Mouse (Mus musculus): ENCODE results near the gene Tmem80. TPM values are rescaled to one million over a fixed set of nuclear protein-coding genes. Genes with fewer than 3 reads are reported as not detected.

Tmem80 gene
- total and polyA plus RNA-seq, 3 experiments, result 7.4 to 9.9 (median 8.3) TPM

DNA sequence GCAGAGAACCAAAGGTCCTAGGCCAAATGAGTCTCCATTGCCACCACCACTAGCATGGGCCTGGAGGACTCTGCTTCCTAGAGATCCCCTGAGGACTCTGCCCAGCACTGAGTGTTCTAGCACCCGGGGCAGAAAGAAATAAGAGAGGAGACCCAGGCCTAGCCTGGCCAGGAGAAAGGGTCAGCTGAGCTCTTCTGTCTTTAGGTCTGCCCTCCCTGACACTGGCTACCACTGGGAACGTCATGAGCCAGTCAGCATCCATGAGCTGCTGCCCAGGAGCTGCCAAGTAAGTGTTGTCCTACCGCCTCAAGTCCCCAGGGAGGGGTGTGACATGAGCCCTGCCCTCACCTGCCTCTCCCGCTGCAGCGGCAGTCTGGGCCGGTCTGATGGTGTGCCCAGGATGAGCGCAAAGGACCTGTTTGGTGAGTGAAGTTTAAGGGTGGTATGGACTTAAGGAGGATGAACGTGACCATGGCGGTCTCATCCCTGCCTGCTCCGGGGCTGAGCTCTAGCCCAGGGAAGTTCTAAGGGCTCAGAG is 14.2 kb downstream of the Tmem80 start:
- TF ChIP-seq MYC (IDR thresholded peaks at IDR 0.05; ENCODE audit: low read depth, low read length) (no peak), HCFC1 (IDR thresholded peaks at IDR 0.05; ENCODE audit: low read depth, low read length) (no peak), RAD21 (IDR thresholded peaks at IDR 0.05; ENCODE audit: low read depth, low read length) (no peak), CHD1 (IDR thresholded peaks at IDR 0.05; ENCODE audit: low read depth, low read length) (no peak), TBP (conservative IDR thresholded peaks at IDR 0.05; ENCODE audit: low read depth, low read length) (no peak), ZMIZ1 (IDR thresholded peaks at IDR 0.05; ENCODE audit: low read depth, low read length) (no peak), ZKSCAN1 (IDR thresholded peaks at IDR 0.05; ENCODE audit: borderline replicate concordance, low read depth, low read length) (no peak), ETS1 (conservative IDR thresholded peaks at IDR 0.05; ENCODE audit: low read depth, low read length) (no peak), MAZ (IDR thresholded peaks at IDR 0.05; ENCODE audit: low read depth, low read length) (no peak), ZNF384 (IDR thresholded peaks at IDR 0.05; ENCODE audit: low read depth, low read length) (no peak), MEF2A (IDR thresholded peaks at IDR 0.05; ENCODE audit: borderline replicate concordance, low read depth, low read length) (no peak)
- no peaks in the 10 kb centered on the region for H3K36me3 ChIP-seq (replicated peaks in 1 of 2; ENCODE audit: control insufficient read depth in 1 of 2, insufficient read depth in 1 of 2, low read length in 1 of 2)
- peaks cover 3% of the 10 kb centered on the region for H3K27me3 ChIP-seq (replicated peaks)
- no peak overlapping the region for H3K27ac ChIP-seq (ENCODE audit: insufficient read depth, low read depth)
- no peak for DNase-seq (ENCODE audit: extremely low read depth)
- H3K9ac ChIP-seq (ENCODE audit: insufficient read depth, low read depth), result no peak overlapping the region
- peaks cover 0 to 5% of the 10 kb centered on the region in 2 experiments; a peak in 1 of 4 replicates for H3K4me1 ChIP-seq (ENCODE audit: control insufficient read depth in 1 of 2, insufficient read depth in 2 of 2)
- no peaks in the 10 kb centered on the region for H3K79me2 ChIP-seq (replicated peaks; ENCODE audit: control insufficient read depth, extremely low read depth, insufficient read depth, poor library complexity, severe bottlenecking)
- no peak overlapping the region for H3K4me2 ChIP-seq (ENCODE audit: insufficient read depth, low read depth, poor library complexity, severe bottlenecking)
- H3K9me3 ChIP-seq (replicated peaks; ENCODE audit: low read length), result no peaks in the 10 kb centered on the region
- H3K4me3 ChIP-seq (replicated peaks in 1 of 3; ENCODE audit: low read depth in 2 of 3, low read length in 2 of 3, poor library complexity in 1 of 3), result no peak overlapping the region
- dilution Hi-C loops (cut with MboI; ENCODE audit: extremely low pct_ligation_motif_present, extremely low pct_unique_long_range_greater_than_20kb, low sequenced_read_pairs) (no loop called here), in situ Hi-C loops (cut with MboI; ENCODE audit: low pct_ligation_motif_present, low pct_unique_long_range_greater_than_20kb, low sequenced_read_pairs) (no loop called here)

- no peaks in the 10 kb centered on the region for H3K79me2 ChIP-seq (replicated peaks; ENCODE audit: control insufficient read depth, extremely low read depth, insufficient read depth, poor library complexity, severe bottlenecking)
- H3K4me3 ChIP-seq (replicated peaks in 1 of 3; ENCODE audit: low read depth in 2 of 3, low read length in 2 of 3, poor library complexity in 1 of 3), result no peak overlapping the region
- H3K4me1 ChIP-seq (ENCODE audit: control insufficient read depth in 1 of 2, insufficient read depth in 2 of 2), result peaks cover 0 to 5% of the 10 kb centered on the region in 2 experiments; a peak in 1 of 4 replicates
- dilution Hi-C loops (cut with MboI; ENCODE audit: extremely low pct_ligation_motif_present, extremely low pct_unique_long_range_greater_than_20kb, low sequenced_read_pairs) (no loop called here), in situ Hi-C loops (cut with MboI; ENCODE audit: low pct_ligation_motif_present, low pct_unique_long_range_greater_than_20kb, low sequenced_read_pairs) (no loop called here)
- no peak overlapping the region for H3K27ac ChIP-seq (ENCODE audit: insufficient read depth, low read depth)
- TF ChIP-seq ZNF384 (IDR thresholded peaks at IDR 0.05; ENCODE audit: low read depth, low read length) (no peak), ZKSCAN1 (IDR thresholded peaks at IDR 0.05; ENCODE audit: borderline replicate concordance, low read depth, low read length) (no peak), UBTF (IDR thresholded peaks at IDR 0.05; ENCODE audit: low read depth, low read length) (no peak), MEF2A (IDR thresholded peaks at IDR 0.05; ENCODE audit: borderline replicate concordance, low read depth, low read length) (no peak), USF1 (IDR thresholded peaks at IDR 0.05; ENCODE audit: low read depth, low read length) (no peak), TCF12 (IDR thresholded peaks at IDR 0.05; ENCODE audit: low read depth, low read length) (no peak), IRF4 (IDR thresholded peaks at IDR 0.05; ENCODE audit: low read depth, low read length) (no peak), NRF1 (IDR thresholded peaks at IDR 0.05; ENCODE audit: low read depth, low read length) (no peak), CHD1 (IDR thresholded peaks at IDR 0.05; ENCODE audit: low read depth, low read length) (no peak), JUND (conservative IDR thresholded peaks at IDR 0.05; ENCODE audit: low read depth, low read length) (no peak)
- no peak for DNase-seq (ENCODE audit: extremely low read depth)
- H3K36me3 ChIP-seq (replicated peaks in 1 of 2; ENCODE audit: control insufficient read depth in 1 of 2, insufficient read depth in 1 of 2, low read length in 1 of 2), result no peaks in the 10 kb centered on the region
- H3K9me3 ChIP-seq (replicated peaks; ENCODE audit: low read length), result no peaks in the 10 kb centered on the region
- H3K27me3 ChIP-seq (replicated peaks), result peaks cover 3% of the 10 kb centered on the region
- H3K9ac ChIP-seq (ENCODE audit: insufficient read depth, low read depth), result no peak overlapping the region
- H3K4me2 ChIP-seq (ENCODE audit: insufficient read depth, low read depth, poor library complexity, severe bottlenecking), result no peak overlapping the region
Observed at GRCm38 (mm10) chr7:141343230-141343629, 15.7 kb downstream of the Tmem80 start.

Measured in CH12.LX (cell line).